Mouse (Mus musculus): ENCODE measurements around the gene Cd9.

GRCm38 (mm10) chr6:125526066-125526465 lies 31.5 kb upstream of the Cd9 start:
- TF ChIP-seq CTCF (IDR thresholded peaks at IDR 0.05) (no peak), POLR2A (IDR thresholded peaks at IDR 0.05; ENCODE audit: insufficient read depth, low read depth, low read length) (no peak), EP300 (IDR thresholded peaks at IDR 0.05; ENCODE audit: insufficient read depth, low read depth, low read length) (no peak)
